Mouse (Mus musculus) activated CD4-positive, CD25-positive, alpha-beta regulatory T cell, adult 4 months (primary cell): ENCODE measurements around the gene BC049352. TPM values are rescaled to one million over a fixed set of nuclear protein-coding genes. Genes with fewer than 3 reads are reported as not detected.

ENCODE experiments used
- ATAC-seq: one replicate; pipeline ENCODE4 v1.8.0; 2017
- polyA plus RNA-seq, 2 experiments: library from polyadenylated mRNA; unstranded; fragments of 100-300 nt; shearing (Covaris generic); gene quantifications; one replicate each; pipeline ENCODE4 v1.2.1; 2017

The BC049352 gene
- polyA plus RNA-seq, 2 experiments from 2014 or later: 2.2 to 2.8 TPM

DNA sequence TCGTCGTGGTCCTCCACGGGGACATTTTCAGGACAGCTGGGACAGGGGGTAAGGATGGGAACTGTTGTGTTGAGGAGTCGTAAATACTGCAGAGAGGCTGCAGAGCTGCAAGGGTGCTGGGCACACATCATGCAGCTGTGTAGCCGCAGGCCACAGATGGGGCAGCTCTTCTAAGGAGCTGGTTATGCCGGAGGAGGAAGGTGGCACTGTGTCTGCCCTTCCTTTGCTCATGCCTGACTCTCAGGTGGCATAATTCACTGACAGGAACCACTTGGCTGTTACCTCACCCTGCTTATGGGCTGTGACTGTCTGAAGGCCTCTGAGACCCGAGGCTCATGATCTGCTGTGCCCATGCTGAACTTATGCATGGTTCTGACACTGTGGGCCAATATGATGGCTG is 68.5 kb downstream of the BC049352 start:
- no peak for ATAC-seq

DNA sequence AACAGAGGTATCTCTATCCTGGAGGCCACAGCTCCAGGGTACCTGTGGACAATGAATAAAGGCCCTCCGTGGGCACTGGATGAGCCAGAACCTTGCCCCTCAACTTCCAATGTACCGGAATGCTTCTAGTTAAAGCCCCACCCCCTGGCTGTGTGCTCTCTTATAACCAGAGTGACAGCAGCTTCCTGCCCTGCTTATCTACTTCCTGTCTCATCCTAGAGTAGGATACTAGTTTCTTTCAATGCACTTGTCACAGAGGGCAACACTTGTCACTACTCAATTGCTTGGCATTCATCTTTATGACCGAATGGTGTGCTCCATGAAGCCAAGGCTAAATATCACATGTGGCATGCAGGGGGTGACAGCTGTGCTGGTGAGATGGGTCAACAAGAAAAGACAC is 69.5 kb downstream of the BC049352 start:
- peak; percentile 61 for ATAC-seq

- peak; percentile 50 for ATAC-seq
Measured at GRCm38 (mm10) chr9:45251990-45252389, 70.2 kb downstream of the BC049352 start.

DNA sequence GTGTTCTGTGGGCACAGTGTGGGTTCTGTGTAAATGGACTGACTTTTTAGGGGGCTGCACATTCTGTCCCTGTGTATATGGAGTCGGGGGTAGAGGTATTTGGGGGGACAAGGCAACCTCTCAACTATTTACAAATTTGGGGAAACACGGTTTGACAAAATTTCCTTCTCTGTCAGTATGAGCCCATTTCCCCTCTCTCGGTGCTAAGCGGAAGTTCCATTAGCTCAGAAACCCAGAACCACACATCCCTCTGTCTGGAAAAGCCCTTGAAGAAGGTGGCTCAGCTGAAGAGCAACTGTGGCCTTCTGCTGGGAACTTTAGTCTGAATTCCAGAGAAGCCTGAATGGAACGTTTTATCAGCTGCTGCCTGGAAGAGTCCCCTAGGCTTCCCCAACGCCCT is 70.6 kb downstream of the BC049352 start:
- no peak for ATAC-seq

GRCm38 (mm10) chr9:45254021-45254420 is 72.2 kb downstream of the BC049352 start:
- ATAC-seq: no peak

DNA sequence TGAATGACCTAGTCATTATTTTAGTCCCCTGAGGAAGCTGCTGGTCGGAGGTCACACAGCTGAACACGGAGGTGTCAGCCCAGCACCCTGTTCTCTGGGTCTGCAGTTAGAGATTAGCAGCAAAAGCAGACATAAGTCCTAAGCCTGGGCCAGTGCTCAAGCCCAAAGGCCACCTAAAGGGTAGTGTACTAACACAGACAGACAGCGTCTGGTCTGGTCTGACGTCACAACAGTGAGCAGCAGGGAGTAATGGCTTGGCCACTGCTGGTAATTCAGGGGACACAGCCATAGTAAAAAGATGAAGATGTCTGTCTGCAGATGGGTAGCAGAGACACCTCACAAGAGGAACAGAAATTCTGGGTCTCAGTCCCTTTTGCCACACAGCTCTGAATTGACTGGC is 72.8 kb downstream of the BC049352 start:
- ATAC-seq: no peak

DNA sequence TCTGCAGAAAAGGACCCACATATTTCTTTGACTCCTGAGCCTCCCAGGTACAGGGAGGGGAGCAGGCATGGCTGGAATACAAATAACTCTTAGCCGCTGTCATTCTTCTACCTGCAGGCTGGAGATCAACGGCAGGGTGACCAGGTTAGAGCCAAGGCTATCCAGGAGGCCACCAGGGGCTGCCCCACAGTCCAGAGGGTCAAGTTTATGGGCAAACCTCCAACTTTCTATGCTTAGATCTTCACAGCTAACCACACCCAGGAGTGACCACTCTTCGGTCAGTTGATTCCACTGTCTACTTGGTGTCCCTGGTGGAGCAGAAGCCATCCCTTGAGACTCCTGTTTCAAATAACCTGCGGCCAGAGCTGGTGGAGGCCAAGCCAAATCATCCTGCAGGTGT is 73.6 kb downstream of the BC049352 start:
- no peak for ATAC-seq

DNA sequence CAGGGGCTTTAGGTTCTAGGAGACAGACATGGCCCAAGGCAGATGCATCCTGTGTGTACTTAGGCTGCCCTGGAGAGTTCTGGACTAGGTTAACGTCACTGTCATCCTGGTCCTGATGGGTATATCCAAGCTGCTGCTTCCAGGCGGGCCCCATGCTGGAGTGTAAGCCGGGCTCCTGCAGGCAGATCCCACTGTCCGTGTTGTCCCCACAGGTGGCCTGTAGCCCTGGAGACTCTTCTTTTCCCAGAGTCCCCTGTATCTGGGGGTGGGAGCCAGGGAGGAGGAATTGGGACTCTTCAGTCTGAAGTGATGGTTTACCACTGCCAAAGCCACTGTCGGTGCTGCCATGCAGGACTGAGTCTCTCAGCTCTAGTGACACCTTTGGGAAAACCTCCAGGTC is 74.2 kb downstream of the BC049352 start:
- no peak for ATAC-seq

- ATAC-seq: no peak
Measured at GRCm38 (mm10) chr9:45259065-45259464, 77.3 kb downstream of the BC049352 start.

GRCm38 (mm10) chr9:45261466-45261865 is 79.7 kb downstream of the BC049352 start:
- ATAC-seq: no peak

GRCm38 (mm10) chr9:45261872-45262271 is 80.1 kb downstream of the BC049352 start:
- no peak for ATAC-seq

GRCm38 (mm10) chr9:45267099-45267498 is 85.3 kb downstream of the BC049352 start:
- no peak for ATAC-seq

- ATAC-seq: peak; percentile 31
Measured at GRCm38 (mm10) chr9:45268079-45268478, 86.3 kb downstream of the BC049352 start.

DNA sequence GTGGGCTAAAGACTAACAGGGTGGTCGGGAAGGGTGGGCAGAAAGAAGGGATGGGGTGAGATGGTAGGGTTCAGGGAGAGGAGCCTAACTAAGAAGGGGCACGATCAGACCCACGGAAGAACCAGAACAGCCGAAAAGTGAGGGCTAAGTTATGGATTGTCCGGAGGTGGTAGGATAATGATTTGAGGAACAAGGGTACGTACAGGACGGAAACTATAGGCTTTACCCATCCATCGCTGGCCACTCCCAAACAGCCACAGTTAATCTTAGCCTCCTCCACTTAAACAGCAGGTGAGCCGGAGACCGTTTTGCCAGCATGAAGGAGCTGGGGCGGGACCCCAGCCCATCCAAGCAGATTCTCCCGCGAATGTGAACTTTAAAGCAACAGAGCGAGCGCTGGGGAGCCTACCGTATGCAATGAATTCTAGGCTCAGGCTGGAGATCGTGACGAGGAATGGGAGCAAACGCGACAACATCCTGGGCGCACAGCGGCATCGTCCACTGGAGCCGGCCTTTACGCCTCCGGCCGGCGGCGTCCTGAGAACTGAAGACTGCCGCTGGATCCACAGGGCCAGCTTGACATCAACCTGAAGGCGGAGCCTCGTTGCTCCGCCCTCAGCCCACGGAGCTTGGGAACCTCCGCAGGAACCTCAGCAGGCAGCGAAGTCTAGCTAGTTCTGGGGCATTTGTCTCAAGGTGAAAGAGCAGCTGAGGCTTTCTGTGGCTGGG is 87.0 kb downstream of the BC049352 start, which contains the start of gene Il10ra:
Gene Il10ra (minus strand): TSS at position 553 of the 729 bp plus-strand sequence.
- ATAC-seq: peak; percentile 67

DNA sequence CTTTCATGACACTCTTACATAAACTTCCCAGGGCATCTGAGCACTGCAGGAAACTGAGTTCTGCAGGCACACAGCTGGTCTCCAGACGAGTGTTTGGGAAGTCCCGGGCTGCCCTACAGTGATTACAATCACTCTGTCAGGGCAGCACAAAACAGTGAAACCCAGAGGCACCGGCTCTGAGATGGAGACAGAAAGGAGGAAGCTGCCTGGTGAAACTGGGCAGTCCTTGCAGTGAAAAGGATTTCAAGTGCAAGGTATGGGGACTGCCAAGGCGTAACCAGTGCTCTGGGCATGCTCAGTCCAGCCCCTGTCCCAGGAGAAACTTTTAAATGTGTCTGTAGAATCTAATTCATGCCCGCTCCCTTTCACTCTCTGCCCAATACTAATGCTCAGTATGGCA is 90.4 kb downstream of the BC049352 start:
- no peak for ATAC-seq

GRCm38 (mm10) chr9:45274218-45274617 is 92.4 kb downstream of the BC049352 start:
- ATAC-seq: peak; percentile 19

- no peak for ATAC-seq
Measured at GRCm38 (mm10) chr9:45274635-45275034, 92.8 kb downstream of the BC049352 start.

GRCm38 (mm10) chr9:45280059-45280458 is 98.3 kb downstream of the BC049352 start:
- no peak for ATAC-seq

- ATAC-seq: no peak
Measured at GRCm38 (mm10) chr9:45280891-45281290, 99.1 kb downstream of the BC049352 start.

DNA sequence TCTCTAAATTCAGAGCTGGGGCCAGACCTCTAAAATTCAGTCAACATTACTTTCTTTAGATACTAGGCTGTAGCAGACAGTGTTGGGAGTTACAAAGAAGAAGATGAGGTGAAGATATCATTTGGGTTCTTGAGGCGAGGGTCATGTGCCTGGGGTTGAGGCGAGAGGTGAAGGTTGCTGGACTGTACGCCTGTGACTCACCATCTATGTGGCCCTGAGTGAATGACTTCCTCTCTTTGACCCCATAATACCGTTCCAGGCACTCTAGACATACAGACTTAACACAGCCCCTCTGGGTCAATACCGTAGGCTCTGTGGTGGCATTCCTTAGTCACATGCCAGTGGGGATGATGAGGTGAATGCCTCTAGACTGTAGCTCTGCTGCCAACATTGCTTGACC is 100.7 kb downstream of the BC049352 start:
- no peak for ATAC-seq

- peak; percentile 63 for ATAC-seq
Measured at GRCm38 (mm10) chr9:45291481-45292168, 109.8 kb downstream of the BC049352 start.

DNA sequence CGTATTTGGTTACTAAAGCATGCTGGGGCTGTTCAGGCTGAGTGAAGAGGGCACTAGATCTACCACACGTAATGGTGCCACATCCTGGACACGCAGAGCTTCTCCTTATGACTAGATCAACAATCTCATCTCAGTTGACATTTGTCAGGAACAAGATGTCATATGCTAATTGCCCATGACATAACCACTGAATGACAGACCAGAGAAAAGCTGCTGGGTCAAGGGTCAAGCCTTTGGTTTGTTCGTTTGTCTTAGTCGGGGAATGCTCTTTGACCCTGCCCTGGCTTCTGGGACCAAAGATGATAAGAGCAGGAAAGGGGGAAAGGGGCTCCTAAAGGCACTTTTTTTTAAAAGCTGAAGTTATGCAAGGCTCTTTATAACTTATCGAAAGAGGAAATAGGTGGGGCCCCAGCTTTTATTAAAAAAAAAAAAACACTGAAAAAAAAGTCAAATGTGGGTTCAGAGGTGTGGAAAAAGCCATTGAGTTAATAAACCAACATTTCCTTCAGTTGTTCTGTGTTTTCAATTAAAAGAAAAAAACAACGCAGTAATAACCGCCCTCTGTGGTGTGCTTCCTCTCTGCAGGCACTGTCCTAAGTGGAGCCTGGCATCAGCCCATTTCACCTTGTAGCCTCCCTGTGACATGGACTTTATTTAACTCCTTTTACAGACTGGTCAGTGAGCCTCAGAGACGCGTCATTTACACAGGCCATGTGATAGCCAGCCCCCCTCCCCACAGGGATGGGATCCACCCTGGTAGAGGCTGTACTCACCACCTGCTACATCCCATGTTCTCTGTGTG is 112.6 kb downstream of the BC049352 start:
- peak; percentile 80 for ATAC-seq
